Mouse (Mus musculus): ENCODE results near the gene Dact3.

Gene Dact3

DNA sequence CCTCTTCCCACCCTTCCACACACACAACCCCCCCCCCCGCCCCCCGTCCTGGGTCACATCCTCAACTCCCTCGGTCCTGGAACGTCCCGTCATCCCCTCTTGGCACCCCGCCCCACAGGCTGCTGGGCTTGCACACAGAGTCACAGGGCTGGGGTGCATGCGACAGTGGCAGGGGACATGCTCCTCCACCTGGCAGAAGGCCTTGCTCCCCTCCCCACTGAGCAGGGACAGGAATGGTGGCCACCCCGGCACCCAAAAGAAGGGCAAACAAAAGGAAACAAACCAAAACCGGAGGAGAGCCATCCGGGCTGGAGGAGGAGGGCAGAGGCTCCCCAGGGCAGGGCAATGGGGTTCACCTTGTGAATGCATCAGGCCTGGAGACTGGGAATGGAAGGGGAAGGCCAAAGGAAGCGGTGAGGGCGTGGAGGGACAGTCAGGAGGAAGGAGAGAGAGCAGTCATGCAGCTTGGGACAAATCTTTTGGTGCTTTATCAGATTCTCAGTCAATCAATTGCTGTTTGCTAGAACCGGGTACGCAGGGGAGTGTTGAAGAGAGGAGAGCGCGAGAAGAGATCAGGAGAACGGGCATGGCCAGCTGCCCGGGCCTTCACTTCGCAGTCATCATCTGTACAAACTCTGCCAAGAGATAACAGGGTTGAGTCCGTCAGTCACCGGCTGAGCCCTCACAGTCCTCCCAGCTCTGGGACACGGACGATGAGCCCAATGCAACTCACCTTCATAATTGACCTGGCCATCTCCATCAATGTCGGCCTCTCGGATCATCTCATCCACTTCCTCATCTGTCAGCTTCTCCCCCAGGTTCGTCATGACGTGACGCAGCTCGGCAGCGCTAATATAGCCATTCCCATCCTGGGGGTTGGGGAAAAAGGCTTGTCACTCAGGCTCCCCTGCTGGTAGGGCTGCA, 41.5 kb downstream of the Dact3 start:
- DNase-seq (ENCODE audit: low spot score in 2 of 2): no peak

DNA sequence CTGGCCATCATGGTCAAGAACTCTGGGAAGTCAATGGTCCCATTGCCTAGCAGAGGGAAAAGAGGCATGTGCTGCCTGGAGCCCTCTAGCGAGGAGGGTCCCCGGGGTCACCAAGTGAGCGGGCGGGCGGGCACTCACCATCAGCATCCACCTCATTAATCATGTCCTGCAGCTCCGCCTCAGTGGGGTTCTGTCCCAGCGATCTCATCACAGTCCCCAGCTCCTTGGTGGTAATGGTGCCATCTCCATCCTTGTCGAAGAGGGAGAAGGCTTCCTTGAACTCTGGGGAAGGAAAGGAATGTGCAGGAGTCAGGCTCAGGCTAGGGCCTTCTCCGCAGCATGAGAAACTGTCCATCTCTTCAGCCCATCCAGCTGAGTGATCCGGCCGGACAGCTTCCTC, 42.3 kb downstream of the Dact3 start:
- DNase-seq (ENCODE audit: low spot score in 2 of 2): no peak

- DNase-seq (ENCODE audit: low spot score in 2 of 2): peak; percentile 80 to 82
Measured at GRCm38 (mm10) chr7:16918014-16918413, 42.9 kb downstream of the Dact3 start.

- no peak for DNase-seq (ENCODE audit: low spot score in 2 of 2)
Measured at GRCm38 (mm10) chr7:16918670-16919069, 43.6 kb downstream of the Dact3 start.

DNA sequence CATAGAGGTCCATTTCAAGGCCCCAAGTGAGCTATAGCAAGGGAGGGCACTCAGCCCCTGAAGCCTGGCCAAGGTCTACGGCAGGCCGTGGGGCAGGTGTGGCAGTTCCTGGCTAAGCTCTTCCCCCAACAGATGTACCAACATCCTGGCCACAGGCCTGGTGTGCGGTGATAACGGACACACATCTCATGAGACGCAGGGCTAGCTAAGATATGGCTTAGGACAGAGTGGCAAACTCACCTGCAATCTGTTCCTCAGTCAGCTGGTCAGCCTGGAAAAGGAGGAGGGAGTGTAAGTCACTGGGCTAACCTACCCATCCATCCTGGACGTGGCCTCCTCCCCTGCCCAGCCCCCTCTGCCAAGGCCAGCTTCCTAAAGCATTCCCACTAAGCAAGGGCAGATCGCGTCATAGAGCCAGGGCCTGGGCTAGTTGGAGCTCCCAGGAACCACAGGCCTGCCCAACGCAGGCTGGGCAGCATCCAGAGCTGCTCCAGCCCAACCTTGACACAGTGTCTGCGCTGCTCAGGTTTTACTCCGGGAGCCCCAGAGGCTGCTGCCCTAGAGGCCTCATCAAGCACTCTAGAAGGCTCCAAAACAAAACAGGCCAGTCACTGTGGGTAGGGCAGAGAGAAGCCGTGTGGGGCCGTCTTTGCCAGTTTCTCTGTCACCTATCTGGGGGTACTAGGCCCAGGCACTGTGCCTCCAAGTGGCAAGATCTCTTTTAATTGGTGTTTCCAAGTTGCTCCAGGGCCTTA, 44.5 kb downstream of the Dact3 start:
- DNase-seq (ENCODE audit: low spot score in 2 of 2): no peak

DNA sequence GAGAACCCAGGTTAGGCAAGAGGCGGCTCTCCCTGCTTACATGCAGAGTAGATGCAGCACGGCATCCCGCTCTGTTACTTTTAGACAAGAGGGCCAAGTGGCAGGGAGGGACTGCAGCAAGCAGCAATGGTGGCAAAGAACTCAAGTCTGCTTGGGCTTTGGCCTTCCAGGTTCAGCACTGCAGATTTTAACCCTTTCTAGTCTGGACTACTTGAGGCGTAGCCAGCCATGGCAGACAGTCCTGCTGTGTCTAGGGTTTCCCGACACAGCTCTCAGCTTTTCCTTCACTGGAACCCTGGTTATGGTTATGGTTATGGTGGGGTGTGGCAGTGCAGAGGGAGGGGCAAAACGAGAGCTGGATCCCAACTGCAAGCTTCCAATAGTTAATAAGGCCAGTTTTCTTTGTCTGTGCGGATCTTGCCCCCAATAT, 45.0 kb downstream of the Dact3 start:
- DNase-seq (ENCODE audit: low spot score in 2 of 2): no peak

DNA sequence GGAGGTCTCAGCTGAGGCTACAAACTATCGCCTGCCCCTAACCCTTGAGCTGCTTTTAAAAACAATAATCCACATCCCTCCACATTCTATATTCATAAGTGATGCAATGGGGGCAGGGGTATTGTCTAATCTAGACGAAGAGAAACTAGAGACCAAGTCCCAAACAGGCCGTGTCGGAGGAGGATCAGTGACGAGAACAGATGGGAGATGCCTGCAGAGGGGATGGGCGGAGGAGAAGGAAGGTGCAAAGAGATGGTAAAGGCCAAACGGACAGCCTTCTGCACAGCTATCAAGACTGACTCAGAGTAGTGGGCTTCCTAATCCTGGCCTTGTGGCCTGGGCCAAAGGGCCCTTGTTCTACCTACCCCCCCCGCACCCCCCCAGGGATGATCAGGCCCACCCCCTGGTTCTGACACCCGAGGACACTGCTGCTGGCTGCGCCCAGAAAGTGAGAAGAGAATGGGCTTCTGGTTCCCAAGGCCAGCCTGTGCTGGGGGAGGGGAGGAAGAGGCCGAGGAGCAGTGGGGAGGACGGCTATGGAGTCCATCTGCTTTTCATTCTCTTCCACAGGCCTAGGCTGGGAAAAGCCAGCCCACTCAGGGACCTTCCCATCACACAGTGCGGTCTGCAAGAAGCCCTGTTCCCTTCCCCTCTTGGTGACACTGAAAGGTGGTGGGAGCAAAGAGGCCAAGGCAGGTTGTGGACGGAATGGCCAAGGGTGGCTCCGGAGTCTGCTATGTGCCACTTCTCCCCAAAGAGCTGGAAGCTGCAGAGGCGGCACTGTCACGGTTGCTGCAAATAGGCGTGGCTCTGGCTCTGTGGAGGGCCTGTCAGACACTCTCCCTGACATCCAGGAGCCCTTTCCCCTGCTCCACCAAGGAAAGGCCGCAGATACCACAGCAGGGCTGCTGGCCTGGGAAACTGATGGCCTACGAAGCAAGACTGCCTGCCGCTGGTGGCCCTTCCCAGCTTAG, 46.0 kb downstream of the Dact3 start:
- DNase-seq (ENCODE audit: low spot score in 2 of 2): no peak

- no peak for DNase-seq (ENCODE audit: low spot score in 2 of 2)
Measured at GRCm38 (mm10) chr7:16921881-16922335, 46.8 kb downstream of the Dact3 start.

GRCm38 (mm10) chr7:16922360-16922973, 47.4 kb downstream of the Dact3 start:
- no peak for DNase-seq (ENCODE audit: low spot score in 2 of 2)

DNA sequence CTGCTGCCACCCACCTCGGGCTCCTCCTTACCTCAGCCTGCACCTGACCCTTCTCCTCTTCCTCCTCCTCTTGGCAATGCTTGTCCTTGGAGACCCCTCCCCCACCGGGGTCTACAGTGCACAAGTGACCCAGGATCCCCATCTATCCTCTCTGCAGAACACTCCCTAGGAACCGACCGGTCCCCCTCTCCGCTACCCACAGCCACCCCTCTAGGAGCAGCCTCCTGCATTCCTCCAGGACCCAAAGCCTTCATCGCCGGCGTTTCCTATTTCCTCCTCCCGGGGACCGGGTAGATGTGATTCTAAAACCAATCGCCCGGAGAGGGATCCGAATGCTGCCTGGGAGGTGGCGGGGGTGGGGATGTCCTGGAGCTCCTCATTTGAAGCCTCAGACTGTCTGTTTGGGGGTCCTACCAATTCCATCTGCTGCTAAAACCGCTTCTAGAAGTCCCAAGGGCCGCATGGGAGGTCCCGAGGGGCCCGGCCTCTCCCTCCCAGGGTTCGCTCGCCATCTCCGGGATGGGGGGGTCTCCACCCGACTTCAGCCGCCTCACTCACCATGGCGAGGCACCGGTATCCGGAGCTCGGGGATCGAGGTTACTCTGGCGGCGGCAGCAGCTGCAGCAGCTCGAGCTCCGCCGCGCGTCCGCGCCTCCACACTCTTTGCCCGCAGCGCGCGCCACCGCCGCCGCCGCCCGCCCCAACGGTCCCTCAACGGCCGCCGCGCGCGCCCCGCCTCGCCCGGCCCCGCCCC, 48.3 kb downstream of the Dact3 start:
- no peak for DNase-seq (ENCODE audit: low spot score in 2 of 2)

DNA sequence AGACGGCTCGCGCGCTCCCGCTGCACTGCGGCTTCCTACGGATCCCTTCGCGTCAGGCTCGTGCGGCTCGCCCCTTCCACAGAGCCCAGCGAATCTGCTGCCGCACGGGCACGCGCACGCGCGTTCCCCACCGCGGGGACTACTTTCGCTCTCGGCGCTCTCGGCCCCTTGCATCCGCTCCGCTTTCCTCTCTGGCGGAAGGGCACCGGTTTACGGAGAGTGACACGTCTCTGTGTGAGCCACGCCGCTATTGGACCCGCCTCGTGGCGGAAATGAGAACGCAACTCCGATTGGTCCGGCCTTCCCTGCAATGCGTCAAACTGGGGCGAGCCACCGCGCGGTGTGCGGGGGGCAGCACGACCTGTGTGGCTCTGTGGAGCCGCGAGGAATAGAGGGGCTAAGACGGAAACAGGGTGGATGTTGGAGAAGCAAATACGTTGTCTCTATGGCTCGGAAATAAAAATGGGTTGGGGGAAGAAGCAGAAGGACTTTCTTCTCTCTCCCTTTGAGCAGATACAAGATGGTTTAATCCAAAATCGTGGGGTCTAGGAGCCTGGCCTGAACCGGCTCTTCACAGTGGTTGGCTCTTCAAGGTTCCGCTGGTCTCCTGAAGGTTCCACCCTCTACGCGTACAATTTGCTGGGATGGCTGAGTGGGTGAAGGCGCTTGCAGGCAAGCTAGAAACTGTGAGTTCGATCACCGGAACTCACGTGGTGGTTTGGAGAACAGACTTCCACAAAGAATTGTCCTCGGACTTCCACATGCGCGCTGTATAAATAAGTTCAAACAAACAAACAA, 49.1 kb downstream of the Dact3 start, which contains the start of gene Calm3:
Gene Calm3, minus strand, starts transcription at position 78 of the 798 bp plus-strand sequence.
- peak; percentile 99 to 100 for DNase-seq (ENCODE audit: low spot score in 2 of 2)

DNA sequence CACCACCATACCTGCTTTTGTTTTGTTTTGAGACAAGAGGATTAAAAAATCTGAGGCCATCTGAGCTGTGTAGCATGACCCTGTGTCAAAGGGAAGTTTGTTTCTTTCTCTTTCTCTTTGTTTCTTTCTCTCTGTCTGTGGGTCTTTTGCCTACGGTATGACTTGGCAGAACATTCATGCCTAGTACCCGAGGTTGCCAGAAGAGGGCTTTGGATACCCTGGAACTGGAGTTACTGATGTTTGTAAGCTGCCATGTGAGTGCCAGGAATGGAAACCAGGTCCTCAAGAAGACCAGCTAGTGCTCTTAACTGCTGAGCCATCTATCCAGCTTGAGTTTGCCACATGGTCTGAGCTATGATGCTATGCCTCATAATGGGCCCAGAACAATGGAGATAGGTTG, 53.2 kb downstream of the Dact3 start:
- DNase-seq (ENCODE audit: low spot score in 2 of 2): no peak

DNA sequence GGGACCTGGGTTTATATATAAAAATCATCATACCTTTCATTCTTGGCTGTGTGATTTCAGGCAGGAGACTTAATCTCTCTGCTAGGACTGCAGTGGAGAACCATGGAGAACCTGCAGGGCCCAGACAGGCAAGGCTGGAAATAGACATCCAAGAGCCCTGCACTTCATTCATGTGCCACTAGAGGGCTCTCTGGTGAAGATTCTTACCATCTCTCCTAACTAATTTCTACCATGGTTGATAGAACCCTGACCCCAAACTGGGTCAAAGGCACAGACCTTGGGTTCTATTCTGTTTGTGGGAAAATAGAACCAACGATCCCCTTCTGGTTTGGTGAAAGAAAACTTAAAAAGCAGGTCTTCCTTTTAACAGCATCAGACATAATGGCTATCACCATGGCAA, 55.7 kb downstream of the Dact3 start:
- peak; percentile 83 to 91 for DNase-seq (ENCODE audit: low spot score in 2 of 2)

DNA sequence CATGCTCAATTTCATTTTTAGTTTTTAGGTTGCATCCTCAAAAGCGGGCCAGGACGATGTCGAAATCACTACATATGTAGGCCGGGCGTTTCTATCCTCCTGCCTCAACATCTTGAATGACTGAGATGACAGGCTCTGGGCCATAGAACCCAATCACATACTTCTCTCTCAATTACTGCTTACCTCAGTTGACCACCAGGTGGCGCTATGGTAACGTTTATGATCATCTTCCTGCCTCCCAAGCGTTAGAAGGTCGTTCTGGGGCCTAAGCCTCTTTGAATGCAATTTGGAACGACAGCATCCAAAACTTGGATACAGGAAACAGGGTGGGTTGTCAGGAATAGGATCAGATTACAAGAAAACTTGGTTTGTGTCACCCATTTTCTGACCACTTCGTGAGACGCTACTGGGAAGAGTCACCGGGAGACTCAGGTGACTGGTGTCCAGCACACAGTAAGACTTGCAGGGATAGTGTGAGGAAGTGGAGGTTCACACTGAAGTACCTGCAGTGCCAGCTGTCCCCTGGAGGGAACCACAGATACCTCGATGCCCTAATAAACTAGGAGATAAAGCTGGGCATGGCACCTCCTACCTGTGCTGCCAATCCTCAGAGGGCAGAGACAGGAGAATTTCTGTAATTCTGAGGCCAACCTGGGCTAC, 57.0 kb downstream of the Dact3 start:
- peak; percentile 94 to 97 for DNase-seq (ENCODE audit: low spot score in 2 of 2)

DNA sequence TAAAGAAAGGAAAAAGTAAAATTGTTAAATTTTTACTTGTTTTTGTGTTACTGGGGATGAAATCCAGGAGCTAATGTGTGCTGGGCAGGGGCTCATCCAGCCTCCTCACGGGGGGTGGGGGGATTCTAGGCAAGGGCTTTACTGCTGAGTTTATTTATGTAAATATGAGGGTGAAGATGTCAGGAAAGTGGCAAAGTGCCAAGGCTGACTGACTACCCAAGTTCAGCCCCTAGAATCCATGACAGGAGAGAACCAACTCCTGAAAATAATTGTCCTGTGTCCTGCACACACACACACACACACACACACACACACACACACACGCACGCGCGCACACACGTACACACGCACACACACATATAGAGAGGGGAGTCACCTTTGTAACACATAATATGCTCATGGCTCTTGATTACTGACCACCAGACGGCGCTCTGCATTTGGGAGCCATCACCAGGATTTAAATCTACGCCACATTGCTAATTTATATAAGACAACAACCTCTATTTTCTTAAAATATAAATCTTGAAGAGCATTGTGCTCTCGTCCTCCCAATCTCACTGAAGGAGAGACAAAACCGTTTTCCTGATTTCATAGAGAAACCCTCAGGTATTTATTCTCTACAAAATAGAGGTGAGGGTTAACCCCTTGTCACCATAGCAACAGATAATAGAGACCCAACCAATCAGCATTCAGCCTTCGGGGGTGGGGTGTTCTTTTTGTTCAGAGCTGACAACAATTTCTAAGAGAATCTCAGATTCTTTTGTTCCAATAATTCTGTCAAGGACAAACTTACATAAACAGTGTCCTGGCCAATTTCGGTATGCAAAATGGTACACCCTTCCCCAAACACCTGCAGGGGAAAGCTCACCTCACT, 57.8 kb downstream of the Dact3 start:
- peak in 1 of 2 experiments; percentile 72 for DNase-seq (ENCODE audit: low spot score in 2 of 2)

Measured in right cerebral cortex, adult 2 months (tissue).